Mouse (Mus musculus) lung, adult 2 months (tissue): ENCODE results near the gene Msrb3.

ENCODE experiments used
- CTCF ChIP-seq: fragments of 200-500 bp; IDR thresholded peaks from 2 replicates; pipeline ENCODE4 v1.5.1; 2011; ENCODE audit warnings: mild to moderate bottlenecking, low read length, control low read depth; ENCODE audit not compliant: insufficient read depth
- POLR2A ChIP-seq: fragments of 200-500 bp; IDR thresholded peaks from 2 replicates; pipeline ENCODE4 v1.6.1; 2011; ENCODE audit warnings: low read depth, mild to moderate bottlenecking, control low read depth, low read length, borderline replicate concordance; ENCODE audit errors: extremely low read depth

GRCm38 (mm10) chr10:120820781-120821300 lies 78.1 kb downstream of the Msrb3 start:
- TF ChIP-seq POLR2A (no peak), CTCF (no peak)
